Mouse (Mus musculus) hindbrain, embryonic 11.5 days (tissue): ENCODE results near the gene Nsun2. TPM values are rescaled to one million over a fixed set of nuclear protein-coding genes. Genes with fewer than 3 reads are reported as not detected.
A peak's percentile ranks its signal among the peaks of the same experiment; 100 is the strongest.

ENCODE experiments used
- ATAC-seq: fragments of 200-750 bp; cut with Nextera tagmentation; 2 replicates; pipeline ENCODE4 v1.8.0; 2017; ENCODE audit warnings: mild to moderate bottlenecking, moderate TSS enrichment, moderate library complexity; ENCODE audit not compliant: low FRiP score
- DNase-seq: peaks from one replicate; pipeline ENCODE4 v3.0.0-alpha.2; 2015; ENCODE audit warnings: low spot score
- H3K27ac ChIP-seq: fragments of 300-500 bp; sonication (generic); 2 replicates; pipeline ENCODE4 v1.5.1; 2014; ENCODE audit warnings: mild to moderate bottlenecking, low read depth, low read length
- H3K27me3 ChIP-seq: fragments of 300-500 bp; sonication (generic); 2 replicates; pipeline ENCODE4 v1.6.1; 2014; ENCODE audit warnings: mild to moderate bottlenecking, low read length, moderate library complexity, mixed read lengths; ENCODE audit not compliant: control insufficient read depth, insufficient read depth
- H3K36me3 ChIP-seq: fragments of 300-500 bp; sonication (generic); 2 replicates; pipeline ENCODE4 v1.6.1; 2014; ENCODE audit warnings: mild to moderate bottlenecking, low read length, moderate library complexity, mixed read lengths; ENCODE audit not compliant: control insufficient read depth, insufficient read depth
- H3K4me1 ChIP-seq: fragments of 300-500 bp; sonication (generic); replicated peaks from 2 replicates; pipeline ENCODE4 v1.6.1; 2014; ENCODE audit warnings: low read length, mixed read lengths; ENCODE audit not compliant: control insufficient read depth, insufficient read depth
- H3K4me2 ChIP-seq: fragments of 300-500 bp; sonication (generic); replicated peaks from 2 replicates; pipeline ENCODE4 v1.6.1; 2014; ENCODE audit warnings: mild to moderate bottlenecking, low read depth, low read length
- H3K4me3 ChIP-seq: fragments of 300-500 bp; sonication (generic); 2 replicates; pipeline ENCODE4 v1.5.1; 2014; ENCODE audit warnings: low read depth, low read length
- H3K9ac ChIP-seq: fragments of 300-500 bp; sonication (generic); 2 replicates; pipeline ENCODE4 v1.6.1; 2014; ENCODE audit warnings: low read depth, low read length
- H3K9me3 ChIP-seq: fragments of 300-500 bp; sonication (generic); 2 replicates; pipeline ENCODE4 v1.6.1; 2016; ENCODE audit warnings: low read length; ENCODE audit not compliant: control insufficient read depth
- WGBS: fragments of 180-500 bp; shearing (Covaris S2); extraction: QIAGEN DNeasy Blood & Tissue Kit; methylation state at CpG from one replicate; pipeline ENCODE4 v1.1.7; 2014; 5-methylcytosine and 5-hydroxymethylcytosine counted together
- polyA plus RNA-seq: library from polyadenylated mRNA; unstranded; fragments of >200 nt; fragmentation: Nextera tagmentation; extraction: Ambion mirVana; gene quantifications from 2 replicates; pipeline ENCODE4 v1.2.1, GENCODE M21; 2014

The Nsun2 gene
- 114 and 134 TPM in 2 replicates for polyA plus RNA-seq

- peak within 1 kb of the TSS; percentile 97 for H3K4me3 ChIP-seq
- peak within 1 kb of the TSS; percentile 91 for H3K4me2 ChIP-seq
- no peaks in the 10 kb centered on the region for H3K27me3 ChIP-seq
- no peaks in the 10 kb centered on the region for H3K36me3 ChIP-seq
- H3K9me3 ChIP-seq, result no peaks in the 10 kb centered on the region
- peak within 1 kb of the TSS; percentile 93 for H3K9ac ChIP-seq
- ATAC-seq (peak; percentile 15), DNase-seq (peak; percentile 57)
- H3K27ac ChIP-seq, result peak within 1 kb of the TSS; percentile 94
- peaks cover 18% of the 10 kb centered on the region for H3K4me1 ChIP-seq
- WGBS, result under 1% methylated on average over 85 of the region's 155 CpGs
Observed at GRCm38 (mm10) chr13:69533405-69534333, at the start of gene Nsun2. Nsun2 (plus strand) TSS chr13:69533746.

- peak; percentile 60 for DNase-seq
- 24% methylated on average over 6 of the region's 6 CpGs for WGBS
- Histone ChIP-seq H3K9me3 (no peaks in the 10 kb centered on the region), H3K4me1 (no peaks in the 10 kb centered on the region), H3K9ac (no peak overlapping the region), H3K4me2 (no peak overlapping the region), H3K4me3 (no peak overlapping the region), H3K27ac (no peak overlapping the region), H3K36me3 (no peaks in the 10 kb centered on the region), H3K27me3 (peaks cover 15% of the 10 kb centered on the region)
- ATAC-seq, result peak; percentile 23; the same call in 1 of the 2 replicates
Observed at GRCm38 (mm10) chr13:69485326-69485725, 48.2 kb upstream of the Nsun2 start.

DNA sequence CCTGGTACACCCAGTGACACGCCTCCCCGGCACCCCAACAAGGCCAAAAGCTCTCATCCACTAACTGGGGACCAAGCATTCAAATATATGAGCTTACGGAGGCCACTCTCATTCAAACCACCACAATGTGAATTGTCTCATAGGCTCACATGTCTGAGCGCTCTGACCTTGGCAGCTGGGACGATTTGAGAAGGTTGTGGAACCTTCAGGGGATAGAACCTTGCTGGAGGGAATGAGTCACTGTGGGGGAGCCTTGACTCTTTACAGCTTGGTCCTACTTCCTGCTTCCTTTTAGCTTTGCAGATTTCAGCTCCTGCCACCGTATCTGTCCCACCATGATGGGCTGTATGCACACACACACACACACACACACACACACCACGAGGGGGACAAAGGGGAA, 47.7 kb upstream of the Nsun2 start:
- no peak overlapping the region for H3K27ac ChIP-seq
- no peak overlapping the region for H3K9ac ChIP-seq
- no peaks in the 10 kb centered on the region for H3K36me3 ChIP-seq
- no peak overlapping the region for H3K4me2 ChIP-seq
- WGBS, result 83% methylated on average over 7 of the region's 7 CpGs
- H3K4me1 ChIP-seq, result no peaks in the 10 kb centered on the region
- DNase-seq, result no peak
- H3K9me3 ChIP-seq, result no peaks in the 10 kb centered on the region
- no peak for ATAC-seq
- no peak overlapping the region for H3K4me3 ChIP-seq
- H3K27me3 ChIP-seq, result peaks cover 15% of the 10 kb centered on the region

DNA sequence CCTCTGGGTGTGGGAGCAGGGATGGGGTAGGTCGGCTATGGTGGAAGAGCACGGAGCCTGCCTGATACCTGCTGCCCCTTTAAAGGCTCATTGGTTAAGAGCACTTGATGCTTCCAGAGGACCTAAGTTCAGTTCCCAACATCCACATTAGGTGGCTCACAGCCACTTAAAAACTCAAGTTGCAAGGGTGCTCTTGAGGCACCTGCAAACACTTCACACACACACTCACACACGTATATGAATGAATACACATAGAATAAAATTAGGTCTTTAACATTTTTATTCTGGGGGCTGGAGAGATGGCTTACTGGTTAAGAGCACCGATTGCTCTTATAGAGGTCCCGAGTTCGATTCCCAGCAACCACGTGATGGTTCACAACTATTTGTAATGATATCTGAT, 46.4 kb upstream of the Nsun2 start:
- DNase-seq, result no peak
- Histone ChIP-seq H3K4me3 (no peak overlapping the region), H3K4me1 (no peaks in the 10 kb centered on the region), H3K4me2 (no peak overlapping the region), H3K27ac (no peak overlapping the region), H3K9ac (no peak overlapping the region), H3K36me3 (no peaks in the 10 kb centered on the region), H3K27me3 (peaks cover 10% of the 10 kb centered on the region), H3K9me3 (no peaks in the 10 kb centered on the region)
- WGBS, result 80% methylated on average over 7 of the region's 7 CpGs
- no peak for ATAC-seq

GRCm38 (mm10) chr13:69487611-69488275, 45.8 kb upstream of the Nsun2 start:
- Histone ChIP-seq H3K9ac (no peak overlapping the region), H3K9me3 (no peaks in the 10 kb centered on the region), H3K36me3 (no peaks in the 10 kb centered on the region), H3K27ac (no peak overlapping the region), H3K4me2 (peak overlapping the region; percentile 35), H3K4me3 (peak overlapping the region; percentile 2; the same call in 1 of the 2 replicates), H3K27me3 (peaks cover 9% of the 10 kb centered on the region), H3K4me1 (no peaks in the 10 kb centered on the region)
- DNase-seq, result peak; percentile 38
- WGBS, result 2% methylated on average over 26 of the region's 26 CpGs
- no peak for ATAC-seq

- no peak overlapping the region for H3K4me2 ChIP-seq
- no peaks in the 10 kb centered on the region for H3K36me3 ChIP-seq
- H3K9me3 ChIP-seq, result no peaks in the 10 kb centered on the region
- no peak overlapping the region for H3K27ac ChIP-seq
- no peaks in the 10 kb centered on the region; the same call in 1 of the 2 replicates for H3K27me3 ChIP-seq
- no peak overlapping the region for H3K9ac ChIP-seq
- H3K4me3 ChIP-seq, result no peak overlapping the region
- 33% methylated on average over 13 of the region's 13 CpGs for whole genome bisulfite sequencing
- no peak for DNase-seq
- ATAC-seq, result no peak
- H3K4me1 ChIP-seq, result no peaks in the 10 kb centered on the region
Observed at GRCm38 (mm10) chr13:69488565-69489255, 44.8 kb upstream of the Nsun2 start.

DNA sequence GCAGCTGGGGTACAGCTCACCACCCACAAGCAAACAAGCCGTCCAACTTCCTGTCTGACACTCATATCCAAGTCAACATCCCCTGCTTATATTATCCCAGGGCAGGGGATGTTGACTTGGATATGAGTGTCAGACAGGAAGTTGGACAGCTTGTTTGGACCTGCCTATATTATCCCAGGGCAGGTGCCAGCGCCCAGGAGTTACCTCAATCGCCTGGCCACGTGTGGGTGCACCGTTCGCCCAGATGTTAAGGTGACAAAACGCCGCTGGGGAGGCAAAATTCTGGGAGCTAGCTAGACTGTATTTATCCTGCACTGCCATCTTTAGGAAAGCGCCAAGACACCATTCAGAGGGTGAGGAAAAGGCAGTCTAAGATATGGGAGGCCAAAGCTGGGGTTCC, 43.8 kb upstream of the Nsun2 start:
- DNase-seq (no peak), ATAC-seq (no peak)
- Histone ChIP-seq H3K27ac (no peak overlapping the region), H3K9ac (no peak overlapping the region), H3K4me2 (no peak overlapping the region), H3K36me3 (no peaks in the 10 kb centered on the region), H3K27me3 (no peaks in the 10 kb centered on the region; the same call in 1 of the 2 replicates), H3K4me3 (no peak overlapping the region), H3K9me3 (no peaks in the 10 kb centered on the region), H3K4me1 (no peaks in the 10 kb centered on the region)
- 91% methylated on average over 9 of the region's 9 CpGs for WGBS

- ATAC-seq (peak; percentile 22), DNase-seq (peak; percentile 77)
- Histone ChIP-seq H3K9ac (no peak overlapping the region), H3K4me2 (no peak overlapping the region), H3K36me3 (0 out of 2 replicates have a peak, but pooled peaks cover 2% of the 10 kb centered on the region), H3K4me1 (no peaks in the 10 kb centered on the region), H3K4me3 (no peak overlapping the region), H3K27me3 (no peaks in the 10 kb centered on the region), H3K27ac (no peak overlapping the region), H3K9me3 (no peaks in the 10 kb centered on the region)
- 37% methylated on average over 7 of the region's 7 CpGs for WGBS
Observed at GRCm38 (mm10) chr13:69492876-69493463, 40.6 kb upstream of the Nsun2 start.
